Mouse (Mus musculus) midbrain, embryonic 10.5 days (tissue): ENCODE measurements at regions not wholly inside any gene's neighbourhood (a gene's known extent, or its start where the extent isn't known, plus 50 kb on each side); places are given as distances from the start of the nearest gene placed in this dataset.

Source experiments
- DNase-seq: peaks from one replicate; pipeline ENCODE4 v3.0.0-alpha.2; 2017; ENCODE audit warnings: low spot score
- H3K27ac ChIP-seq: fragments of 300-500 bp; sonication (generic); replicated peaks from 2 replicates; pipeline ENCODE4 v1.5.1; 2016; ENCODE audit warnings: mild to moderate bottlenecking
- H3K27me3 ChIP-seq: fragments of 300-500 bp; sonication (generic); 2 replicates; pipeline ENCODE4 v1.6.1; 2016; ENCODE audit warnings: low read depth, mild to moderate bottlenecking; ENCODE audit not compliant: poor library complexity, severe bottlenecking
- H3K36me3 ChIP-seq: fragments of 300-500 bp; sonication (generic); 2 replicates; pipeline ENCODE4 v1.6.1; 2016; ENCODE audit warnings: mild to moderate bottlenecking, moderate library complexity
- H3K4me1 ChIP-seq: fragments of 300-500 bp; sonication (generic); 2 replicates; pipeline ENCODE4 v1.6.1; 2016
- H3K4me3 ChIP-seq: fragments of 300-500 bp; sonication (generic); 2 replicates; pipeline ENCODE4 v1.5.1; 2016; ENCODE audit warnings: mild to moderate bottlenecking, moderate library complexity
- H3K9me3 ChIP-seq: fragments of 300-500 bp; sonication (generic); replicated peaks from 2 replicates; pipeline ENCODE4 v1.6.1; 2016; ENCODE audit warnings: mild to moderate bottlenecking
- WGBS: fragments of 180-500 bp; shearing (Covaris S2); methylation state at CpG from one replicate; pipeline ENCODE4 v1.1.7; 2016; 5-methylcytosine and 5-hydroxymethylcytosine counted together

GRCm38 (mm10) chr10:8980568-8980967 is 94.7 kb upstream of the Sash1 start:
- Histone ChIP-seq H3K36me3 (no peaks in the 10 kb centered on the region), H3K9me3 (no peaks in the 10 kb centered on the region), H3K4me3 (no peak overlapping the region), H3K4me1 (no peaks in the 10 kb centered on the region), H3K27me3 (no peaks in the 10 kb centered on the region), H3K27ac (no peak overlapping the region)
- 90% methylated on average over 1 of the region's 1 CpGs for WGBS
- no peak for DNase-seq

GRCm38 (mm10) chr10:8978595-8978994 is 92.7 kb upstream of the Sash1 start:
- H3K4me1 ChIP-seq, result no peaks in the 10 kb centered on the region
- no peak for DNase-seq
- H3K4me3 ChIP-seq, result no peak overlapping the region
- no peaks in the 10 kb centered on the region for H3K9me3 ChIP-seq
- H3K27ac ChIP-seq, result no peak overlapping the region
- no peaks in the 10 kb centered on the region for H3K27me3 ChIP-seq
- 97% methylated on average over 3 of the region's 3 CpGs for WGBS
- no peaks in the 10 kb centered on the region for H3K36me3 ChIP-seq

GRCm38 (mm10) chr10:8973934-8974333 is 88.1 kb upstream of the Sash1 start:
- Histone ChIP-seq H3K27ac (no peak overlapping the region), H3K27me3 (no peaks in the 10 kb centered on the region)
- DNase-seq, result no peak

GRCm38 (mm10) chr10:8972789-8973551 is 87.1 kb upstream of the Sash1 start:
- no peaks in the 10 kb centered on the region for H3K36me3 ChIP-seq
- H3K27me3 ChIP-seq, result no peaks in the 10 kb centered on the region
- H3K27ac ChIP-seq, result no peak overlapping the region
- no peak overlapping the region for H3K4me3 ChIP-seq
- no peak for DNase-seq
- no peaks in the 10 kb centered on the region for H3K9me3 ChIP-seq
- WGBS, result 82% methylated on average over 8 of the region's 8 CpGs
- H3K4me1 ChIP-seq, result peaks cover 10% of the 10 kb centered on the region

More at GRCm38 (mm10) chr10:8973934-8974333, 88.1 kb upstream of the Sash1 start:
- Histone ChIP-seq H3K9me3 (no peaks in the 10 kb centered on the region), H3K36me3 (no peaks in the 10 kb centered on the region), H3K4me3 (no peak overlapping the region), H3K4me1 (peaks cover under 1% of the 10 kb centered on the region; the same call in 1 of the 2 replicates)
- 64% methylated on average over 1 of the region's 1 CpGs for WGBS

DNA sequence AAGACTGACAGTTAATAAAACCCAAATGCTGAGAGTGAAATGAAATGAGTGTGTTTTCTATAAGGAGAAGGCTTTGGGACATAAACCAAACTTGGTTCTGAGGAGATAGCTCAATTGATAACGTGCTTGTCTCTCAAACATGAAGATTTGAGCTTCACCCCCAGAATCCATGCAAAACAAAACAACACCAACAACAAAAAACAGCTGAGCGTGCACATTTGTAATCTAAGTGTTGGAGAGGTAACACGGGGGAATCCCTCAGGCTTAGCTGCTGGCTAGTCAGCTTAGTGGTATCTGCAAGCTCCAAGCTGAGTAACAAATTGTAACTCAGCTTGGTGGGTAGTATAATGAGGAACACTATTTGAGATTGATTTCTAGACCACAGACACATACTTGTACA is 84.9 kb upstream of the Sash1 start:
- 79% methylated on average over 3 of the region's 3 CpGs for WGBS
- peaks cover 11% of the 10 kb centered on the region for H3K4me1 ChIP-seq
- no peak for DNase-seq
- H3K27ac ChIP-seq, result no peak overlapping the region
- no peaks in the 10 kb centered on the region for H3K36me3 ChIP-seq
- H3K9me3 ChIP-seq, result no peaks in the 10 kb centered on the region
- no peak overlapping the region for H3K4me3 ChIP-seq
- no peaks in the 10 kb centered on the region for H3K27me3 ChIP-seq

DNA sequence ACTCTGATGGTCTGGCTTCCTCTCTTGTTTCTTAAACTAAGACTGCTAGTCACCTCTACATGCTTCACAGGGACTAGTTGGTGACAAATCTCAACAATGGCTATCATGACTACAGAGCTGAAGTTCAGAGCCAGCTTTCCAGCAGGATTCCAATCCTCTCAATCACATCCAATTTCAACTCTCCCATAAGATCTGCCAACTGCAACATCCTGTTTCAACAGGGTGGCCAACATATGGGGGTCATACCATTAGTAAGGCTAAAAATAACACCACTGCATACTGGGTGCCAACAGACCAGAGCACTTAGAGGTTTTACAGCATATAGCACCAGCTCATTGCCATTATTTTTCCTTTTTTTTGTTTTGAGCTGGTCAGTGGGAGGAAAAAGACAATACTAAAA is 83.7 kb upstream of the Sash1 start:
- no peaks in the 10 kb centered on the region for H3K27me3 ChIP-seq
- H3K4me1 ChIP-seq, result peaks cover 11% of the 10 kb centered on the region
- no peaks in the 10 kb centered on the region for H3K36me3 ChIP-seq
- H3K9me3 ChIP-seq, result no peaks in the 10 kb centered on the region
- H3K4me3 ChIP-seq, result no peak overlapping the region
- no peak for DNase-seq
- H3K27ac ChIP-seq, result no peak overlapping the region

- no peak for DNase-seq
- Histone ChIP-seq H3K27ac (no peak overlapping the region), H3K27me3 (no peaks in the 10 kb centered on the region), H3K36me3 (no peaks in the 10 kb centered on the region), H3K4me3 (no peak overlapping the region), H3K9me3 (no peaks in the 10 kb centered on the region), H3K4me1 (peaks cover 11% of the 10 kb centered on the region)
- WGBS, result 68% methylated on average over 5 of the region's 5 CpGs
Observed at GRCm38 (mm10) chr10:8969016-8969415, 83.1 kb upstream of the Sash1 start.

GRCm38 (mm10) chr10:8968276-8968923 is 82.5 kb upstream of the Sash1 start:
- WGBS, result 63% methylated on average over 8 of the region's 8 CpGs
- H3K36me3 ChIP-seq, result no peaks in the 10 kb centered on the region
- no peak overlapping the region for H3K4me3 ChIP-seq
- H3K27ac ChIP-seq, result 0 out of 2 replicates have a peak overlapping the region, but pooled peaks have one; percentile 47
- no peaks in the 10 kb centered on the region for H3K9me3 ChIP-seq
- DNase-seq, result peak; percentile 23
- peaks cover 11% of the 10 kb centered on the region for H3K4me1 ChIP-seq
- H3K27me3 ChIP-seq, result no peaks in the 10 kb centered on the region

GRCm38 (mm10) chr10:8962921-8963320 is 77.1 kb upstream of the Sash1 start:
- Histone ChIP-seq H3K4me3 (no peak overlapping the region), H3K27me3 (no peaks in the 10 kb centered on the region), H3K27ac (no peak overlapping the region), H3K36me3 (no peaks in the 10 kb centered on the region), H3K4me1 (peaks cover under 1% of the 10 kb centered on the region), H3K9me3 (no peaks in the 10 kb centered on the region)
- no peak for DNase-seq
- WGBS, result 76% methylated on average over 5 of the region's 5 CpGs

- WGBS, result 75% methylated on average over 10 of the region's 10 CpGs
- H3K9me3 ChIP-seq, result no peaks in the 10 kb centered on the region
- H3K4me3 ChIP-seq, result no peak overlapping the region
- no peak overlapping the region for H3K27ac ChIP-seq
- H3K27me3 ChIP-seq, result no peaks in the 10 kb centered on the region
- H3K4me1 ChIP-seq, result no peaks in the 10 kb centered on the region
- H3K36me3 ChIP-seq, result no peaks in the 10 kb centered on the region
- DNase-seq, result no peak
Observed at GRCm38 (mm10) chr10:8960964-8961675, 75.2 kb upstream of the Sash1 start.

GRCm38 (mm10) chr10:8960275-8960960 is 74.5 kb upstream of the Sash1 start:
- Histone ChIP-seq H3K27ac (no peak overlapping the region), H3K4me1 (0 out of 2 replicates have a peak, but pooled peaks cover 4% of the 10 kb centered on the region), H3K4me3 (no peak overlapping the region), H3K36me3 (no peaks in the 10 kb centered on the region), H3K27me3 (no peaks in the 10 kb centered on the region), H3K9me3 (no peaks in the 10 kb centered on the region)
- DNase-seq, result no peak
- 85% methylated on average over 9 of the region's 9 CpGs for WGBS

DNA sequence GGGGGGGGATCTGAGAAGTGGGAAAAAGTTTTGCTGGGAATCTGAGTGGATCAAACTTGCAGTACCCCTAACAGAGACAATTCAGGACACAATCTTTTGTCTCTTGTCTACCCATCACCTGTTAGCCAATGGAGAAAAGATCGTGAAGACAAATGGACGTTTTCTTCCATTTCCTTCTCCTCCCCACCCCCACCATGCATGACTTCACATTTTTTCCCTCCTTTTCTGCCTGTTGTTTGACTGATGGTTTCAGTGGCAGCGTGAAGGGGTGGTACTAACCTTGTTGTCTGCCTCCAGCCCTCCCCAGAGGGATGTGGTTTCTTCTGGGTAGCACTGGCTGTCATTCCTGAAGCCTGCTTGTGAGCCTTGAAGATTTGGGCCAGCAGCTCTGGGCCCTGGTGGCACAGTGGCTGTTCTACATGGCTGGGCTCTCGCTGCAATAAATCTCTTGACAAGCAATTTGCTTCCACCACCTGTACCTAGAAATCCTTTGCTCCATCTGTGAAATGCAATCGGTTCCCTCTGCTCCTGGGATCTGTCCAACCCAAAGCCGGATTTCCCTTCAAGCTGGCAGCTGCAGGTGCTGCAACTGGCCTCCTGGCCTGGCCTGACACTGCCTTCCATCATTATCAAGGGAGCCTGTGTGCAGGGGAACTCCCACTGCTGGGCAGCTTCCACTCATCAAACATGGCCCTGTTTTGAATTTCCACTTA is 69.8 kb upstream of the Sash1 start:
- WGBS, result 75% methylated on average over 6 of the region's 6 CpGs
- Histone ChIP-seq H3K9me3 (no peaks in the 10 kb centered on the region), H3K4me3 (no peak overlapping the region), H3K27ac (no peak overlapping the region), H3K36me3 (no peaks in the 10 kb centered on the region), H3K4me1 (0 out of 2 replicates have a peak, but pooled peaks cover 4% of the 10 kb centered on the region), H3K27me3 (no peaks in the 10 kb centered on the region)
- no peak for DNase-seq
